Comparison of ENCODE assay signal across 33 mouse cellular contexts in the genomic region with DNA sequence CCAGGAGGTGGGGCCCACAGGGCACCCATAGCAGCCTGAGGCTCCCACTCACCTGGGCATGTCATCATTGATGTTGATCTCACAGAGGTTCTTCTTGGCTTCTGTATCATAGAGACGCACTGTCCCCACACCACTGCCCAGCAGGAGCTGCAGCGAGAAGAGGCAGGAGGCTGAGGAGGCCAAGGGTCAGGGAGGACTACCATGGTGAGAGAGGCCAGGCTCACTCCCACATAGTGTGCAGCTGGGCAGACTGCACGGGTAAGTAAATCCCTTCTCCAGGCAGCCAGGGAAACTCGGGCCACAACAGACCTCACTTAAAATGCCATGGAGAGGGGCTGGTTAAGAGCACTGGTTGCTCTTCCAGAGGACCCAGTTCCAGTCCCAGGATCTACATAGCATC. TPM values are rescaled to one million over a fixed set of nuclear protein-coding genes. Genes with fewer than 3 reads are reported as not detected.
DNase-seq lines count a peak whose midpoint lies in the region; ATAC-seq lines count a peak whose summit lies in the region.
"Had no signal": no experiment of that assay in that cellular context is flagged by ENCODE, and none has a peak within 500 bp of the region (broad histone marks: within the 10 kb centered on the region; RNA-seq: fewer than 3 reads in every experiment).

No protein-coding gene starts in this region.

- peaks cover 13% of the 10 kb centered on the region for H3K4me1 ChIP-seq in heart, embryonic 11.5 days (ENCODE audit: control insufficient read depth, insufficient read depth, low read length)
- H3K4me1 ChIP-seq in kidney, embryonic 16.5 days (ENCODE audit: insufficient read depth, low read length), result 0 out of 2 replicates have a peak, but pooled peaks cover 17% of the 10 kb centered on the region
- H3K4me1 ChIP-seq in midbrain, embryonic 10.5 days, result peaks cover 39% of the 10 kb centered on the region
- H3K4me1 ChIP-seq in midbrain, embryonic 16.5 days (ENCODE audit: control insufficient read depth, insufficient read depth, low read length), result peaks cover 14% of the 10 kb centered on the region; the same call in 1 of the 2 replicates
- H3K4me1 ChIP-seq: hindbrain, embryonic 15.5 days; limb, embryonic 10.5 days; limb, embryonic 15.5 days; liver, embryonic 15.5 days had no signal

- no peak overlapping the region for H3K4me3 ChIP-seq in heart, embryonic 11.5 days (ENCODE audit: low read depth, low read length)
- no peak overlapping the region for H3K4me3 ChIP-seq in kidney, embryonic 16.5 days (ENCODE audit: low read length)
- no peak overlapping the region for H3K4me3 ChIP-seq in midbrain, embryonic 10.5 days
- no peak overlapping the region for H3K4me3 ChIP-seq in midbrain, embryonic 16.5 days (ENCODE audit: low read depth, low read length)
- H3K4me3 ChIP-seq: heart, adult 2 months; heart, embryonic 13.5 days; hindbrain, embryonic 15.5 days; limb, embryonic 10.5 days; limb, embryonic 15.5 days; liver, embryonic 15.5 days; midbrain, embryonic 15.5 days had no signal

- peak; percentile 87 for DNase-seq in heart, adult 11 months
- DNase-seq in kidney, adult 9 months, result no peak
- DNase-seq in midbrain, embryonic 10.5 days (ENCODE audit: low spot score), result no peak
- DNase-seq in ovary, adult 18-20 months (ENCODE audit: low spot score), result no peak
- DNase-seq: adrenal gland, adult 2 months; adrenal gland, postnatal 36 days; cerebellum, adult 18-20 months; cerebellum, postnatal 14 days; gastrocnemius, postnatal 25 days; heart, adult 2 months; heart, postnatal 10 days; kidney, postnatal 36 days; lung, embryonic 14.5 days; lung, postnatal 14 days; right cerebral cortex, adult 18-20 months; spleen, adult 18-20 months; thymus, adult 18-20 months; thymus, postnatal 25 days had no signal

- ATAC-seq in heart, embryonic 11.5 days (replicated peaks; ENCODE audit: insufficient number of reproducible peaks, low FRiP score, low TSS enrichment), result no peak
- peak; percentile 85 for ATAC-seq in kidney, embryonic 16.5 days (ENCODE audit: low FRiP score, low TSS enrichment)
- ATAC-seq in midbrain, embryonic 16.5 days, result no peak
- ATAC-seq: activated CD4-positive, CD25-positive, alpha-beta regulatory T cell, adult 4 months; midbrain, embryonic 15.5 days had no signal

- no peaks in the 10 kb centered on the region for H3K9me3 ChIP-seq in heart, embryonic 11.5 days (replicated peaks; ENCODE audit: control insufficient read depth, low read length)
- H3K9me3 ChIP-seq in kidney, embryonic 16.5 days (ENCODE audit: low read length), result no peaks in the 10 kb centered on the region
- H3K9me3 ChIP-seq in midbrain, embryonic 10.5 days (replicated peaks), result no peaks in the 10 kb centered on the region
- no peaks in the 10 kb centered on the region for H3K9me3 ChIP-seq in midbrain, embryonic 16.5 days (replicated peaks; ENCODE audit: control insufficient read depth, low read length, poor library complexity, severe bottlenecking)
- H3K9me3 ChIP-seq: heart, embryonic 13.5 days; hindbrain, embryonic 15.5 days; limb, embryonic 10.5 days; limb, embryonic 15.5 days; liver, embryonic 15.5 days; midbrain, embryonic 15.5 days had no signal

- H3K4me2 ChIP-seq in heart, embryonic 11.5 days, result no peak overlapping the region
- H3K4me2 ChIP-seq in kidney, embryonic 16.5 days (replicated peaks; ENCODE audit: low read depth, low read length), result no peak overlapping the region
- no peak overlapping the region for H3K4me2 ChIP-seq in midbrain, embryonic 16.5 days (ENCODE audit: low read length)
- H3K4me2 ChIP-seq: heart, embryonic 13.5 days; hindbrain, embryonic 15.5 days; limb, embryonic 15.5 days; liver, embryonic 15.5 days; lung, embryonic 14.5 days; midbrain, embryonic 15.5 days had no signal

- no peak overlapping the region for H3K9ac ChIP-seq in heart, embryonic 11.5 days (ENCODE audit: low read depth, low read length)
- no peak overlapping the region for H3K9ac ChIP-seq in kidney, embryonic 16.5 days (replicated peaks; ENCODE audit: low read length)
- no peak overlapping the region for H3K9ac ChIP-seq in midbrain, embryonic 16.5 days (ENCODE audit: low read depth, low read length)
- H3K9ac ChIP-seq: heart, embryonic 13.5 days; hindbrain, embryonic 15.5 days; limb, embryonic 15.5 days; liver, embryonic 15.5 days; lung, embryonic 14.5 days; midbrain, embryonic 15.5 days had no signal

- H3K27me3 ChIP-seq in heart, embryonic 11.5 days (ENCODE audit: control insufficient read depth, insufficient read depth, low read length), result no peaks in the 10 kb centered on the region
- H3K27me3 ChIP-seq in kidney, embryonic 16.5 days (ENCODE audit: insufficient read depth, low read length), result no peaks in the 10 kb centered on the region
- peaks cover 12% of the 10 kb centered on the region; the same call in 1 of the 2 replicates for H3K27me3 ChIP-seq in midbrain, embryonic 10.5 days (ENCODE audit: low read depth, poor library complexity, severe bottlenecking)
- H3K27me3 ChIP-seq in midbrain, embryonic 16.5 days (ENCODE audit: control insufficient read depth, insufficient read depth, low read depth, low read length), result no peaks in the 10 kb centered on the region
- H3K27me3 ChIP-seq: heart, embryonic 13.5 days; hindbrain, embryonic 15.5 days; limb, embryonic 15.5 days; liver, embryonic 15.5 days; midbrain, embryonic 15.5 days had no signal

- no peak overlapping the region for H3K27ac ChIP-seq in heart, embryonic 11.5 days (ENCODE audit: low read depth, low read length)
- no peak overlapping the region for H3K27ac ChIP-seq in kidney, embryonic 16.5 days (ENCODE audit: low read length)
- H3K27ac ChIP-seq in midbrain, embryonic 10.5 days (replicated peaks), result peak overlapping the region; percentile 76
- no peak overlapping the region for H3K27ac ChIP-seq in midbrain, embryonic 16.5 days (ENCODE audit: low read length)
- H3K27ac ChIP-seq: heart, adult 2 months; heart, embryonic 13.5 days; hindbrain, embryonic 15.5 days; limb, embryonic 10.5 days; limb, embryonic 15.5 days; liver, embryonic 15.5 days; midbrain, embryonic 15.5 days had no signal

- WGBS in heart, embryonic 11.5 days (ENCODE audit: insufficient replicate concordance), result 71% methylated on average over 4 of the region's 4 CpGs
- WGBS in kidney, embryonic 16.5 days, result 29% methylated on average over 4 of the region's 4 CpGs
- 46% methylated on average over 4 of the region's 4 CpGs for WGBS in midbrain, embryonic 10.5 days
- WGBS in midbrain, embryonic 16.5 days, result 42% methylated on average over 4 of the region's 4 CpGs

- H3K36me3 ChIP-seq in heart, embryonic 11.5 days (ENCODE audit: control insufficient read depth, insufficient read depth, low read length), result peaks cover 35% of the 10 kb centered on the region
- H3K36me3 ChIP-seq in kidney, embryonic 16.5 days (ENCODE audit: insufficient read depth, low read length), result peaks cover 38% of the 10 kb centered on the region
- peaks cover 79% of the 10 kb centered on the region for H3K36me3 ChIP-seq in midbrain, embryonic 10.5 days
- peaks cover 35% of the 10 kb centered on the region for H3K36me3 ChIP-seq in midbrain, embryonic 16.5 days (ENCODE audit: control insufficient read depth, insufficient read depth, low read length)

RNA-seq across cellular contexts. Expression of a gene that starts 11.3 kb away (rescaled TPM):
- 10.2 and 11.2 TPM in 2 replicates for polyA plus RNA-seq in heart, embryonic 11.5 days (2014; fragmentation: Nextera tagmentation; extraction: Ambion mirVana)
- polyA plus RNA-seq in kidney, embryonic 16.5 days (2015; fragmentation: Nextera tagmentation; extraction: Ambion mirVana), result 15.2 and 15.4 TPM in 2 replicates
- polyA plus RNA-seq in midbrain, embryonic 10.5 days (2016; fragmentation: Nextera tagmentation; extraction: Ambion mirVana), result 17.0 and 17.7 TPM in 2 replicates
- 9.1 and 9.3 TPM in 2 replicates for polyA plus RNA-seq in midbrain, embryonic 16.5 days (2015; fragmentation: Nextera tagmentation; extraction: Ambion mirVana)

RNA-seq across cellular contexts. Expression of a gene that starts 21.5 kb away (rescaled TPM):
- 12.4 and 13.0 TPM in 2 replicates for polyA plus RNA-seq in heart, embryonic 11.5 days (2014; fragmentation: Nextera tagmentation; extraction: Ambion mirVana)
- 11.2 and 11.3 TPM in 2 replicates for polyA plus RNA-seq in kidney, embryonic 16.5 days (2015; fragmentation: Nextera tagmentation; extraction: Ambion mirVana)
- 11.4 and 13.0 TPM in 2 replicates for polyA plus RNA-seq in midbrain, embryonic 10.5 days (2016; fragmentation: Nextera tagmentation; extraction: Ambion mirVana)
- polyA plus RNA-seq in midbrain, embryonic 16.5 days (2015; fragmentation: Nextera tagmentation; extraction: Ambion mirVana), result 15.5 and 15.6 TPM in 2 replicates

RNA-seq across cellular contexts. Expression of a gene that starts 26.2 kb away (rescaled TPM):
- 0.39 and 0.62 TPM in 2 replicates for polyA plus RNA-seq in heart, embryonic 11.5 days (2014; fragmentation: Nextera tagmentation; extraction: Ambion mirVana)
- polyA plus RNA-seq in kidney, embryonic 16.5 days (2015; fragmentation: Nextera tagmentation; extraction: Ambion mirVana), result 2.8 and 3.1 TPM in 2 replicates
- polyA plus RNA-seq in midbrain, embryonic 10.5 days (2016; fragmentation: Nextera tagmentation; extraction: Ambion mirVana), result 1.9 and 2.1 TPM in 2 replicates
- 1.1 and 1.2 TPM in 2 replicates for polyA plus RNA-seq in midbrain, embryonic 16.5 days (2015; fragmentation: Nextera tagmentation; extraction: Ambion mirVana)

RNA-seq across cellular contexts. Expression of a gene that starts 30.8 kb away (rescaled TPM):
- not detected in 2 replicates for polyA plus RNA-seq in heart, embryonic 11.5 days (2014; fragmentation: Nextera tagmentation; extraction: Ambion mirVana)
- not detected in 2 replicates for polyA plus RNA-seq in kidney, embryonic 16.5 days (2015; fragmentation: Nextera tagmentation; extraction: Ambion mirVana)
- not detected in 2 replicates for polyA plus RNA-seq in midbrain, embryonic 10.5 days (2016; fragmentation: Nextera tagmentation; extraction: Ambion mirVana)
- not detected in 2 replicates for polyA plus RNA-seq in midbrain, embryonic 16.5 days (2015; fragmentation: Nextera tagmentation; extraction: Ambion mirVana)
- polyA plus RNA-seq: adrenal gland, adult 2 months; brain, embryonic 14.5 days; cortical plate, adult 2 months; heart, adult 2 months; heart, embryonic 13.5 days; hindbrain, embryonic 15.5 days; intestine, embryonic 14.5 days; limb, embryonic 10.5 days; limb, embryonic 15.5 days; liver, embryonic 15.5 days; lung, embryonic 14.5 days; midbrain, embryonic 15.5 days; neural tube, embryonic 11.5 days; stomach, embryonic 16.5 days had no signal
